Mouse (Mus musculus): ENCODE data around the gene Gtpbp1. TPM values are rescaled to one million over a fixed set of nuclear protein-coding genes. Genes with fewer than 3 reads are reported as not detected.

The Gtpbp1 gene
- total RNA-seq, 1 experiment from 2014 or later: 71.1 TPM

DNA sequence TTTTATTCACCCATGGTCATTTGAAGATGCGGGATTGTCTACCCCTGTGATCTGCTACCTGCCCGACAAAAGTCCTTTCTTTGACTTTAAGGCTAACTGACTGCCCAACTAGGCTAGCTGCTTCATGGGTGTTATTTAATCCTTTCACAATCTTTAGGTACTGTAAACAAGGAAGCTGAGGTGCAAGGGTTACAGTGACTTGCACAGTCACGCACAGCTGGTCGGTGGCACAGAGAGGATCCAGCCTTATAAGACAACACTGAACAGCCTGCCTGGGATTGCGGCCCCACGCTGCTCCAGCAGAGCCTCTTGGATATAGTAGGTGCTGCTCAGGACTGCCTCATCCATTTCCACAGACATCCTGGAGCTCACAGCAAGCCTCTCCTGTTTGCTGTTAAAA is 7.5 kb upstream of the Gtpbp1 start:
- peak in 1 of 2 experiments; percentile 37; a peak in 1 of 4 replicates for ATAC-seq (replicated peaks in 1 of 2; ENCODE audit: insufficient read depth in 1 of 2, low FRiP score in 2 of 2, low TSS enrichment in 1 of 2, low read depth in 1 of 2, poor library complexity in 2 of 2, severe bottlenecking in 2 of 2)

DNA sequence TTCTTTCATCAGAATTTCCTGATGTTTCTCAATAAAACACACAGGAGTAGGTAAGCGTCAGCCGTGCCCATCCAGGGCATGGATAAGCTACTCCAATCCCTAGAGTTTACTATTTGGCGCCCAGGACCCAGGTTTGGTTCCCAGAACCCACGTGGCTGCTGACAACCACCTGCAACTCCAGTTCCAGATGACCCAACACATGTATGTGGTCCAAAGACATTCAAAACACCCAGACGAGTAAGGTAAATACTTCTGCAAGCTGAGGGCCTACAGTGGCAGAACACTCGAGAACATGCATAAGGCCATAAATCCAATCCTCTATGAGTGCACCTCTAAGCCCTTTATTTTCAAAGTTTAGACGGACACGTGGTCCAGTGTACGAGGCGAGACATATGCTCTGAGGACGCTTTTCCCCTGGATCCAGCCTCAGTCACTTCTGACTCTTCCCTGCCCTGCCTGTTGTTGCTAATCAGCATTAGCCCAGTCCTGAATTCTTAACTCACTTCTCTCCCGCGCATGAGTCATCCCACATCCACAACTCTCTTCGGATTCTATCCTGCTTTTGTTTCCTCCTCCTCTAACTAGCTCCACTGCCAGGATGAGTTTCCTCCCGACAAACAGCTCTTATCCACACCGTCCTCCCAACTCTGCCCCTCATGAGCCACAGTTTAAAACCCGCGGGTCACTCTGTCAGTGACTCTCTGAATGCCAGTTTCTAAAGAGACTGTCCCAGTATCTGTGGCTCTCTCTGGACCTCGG is 6.8 kb upstream of the Gtpbp1 start:
- no peak for ATAC-seq (replicated peaks in 1 of 2; ENCODE audit: insufficient read depth in 1 of 2, low FRiP score in 2 of 2, low TSS enrichment in 1 of 2, low read depth in 1 of 2, poor library complexity in 2 of 2, severe bottlenecking in 2 of 2)

GRCm38 (mm10) chr15:79684616-79685015 is 6.0 kb upstream of the Gtpbp1 start:
- ATAC-seq (replicated peaks in 1 of 2; ENCODE audit: insufficient read depth in 1 of 2, low FRiP score in 2 of 2, low TSS enrichment in 1 of 2, low read depth in 1 of 2, poor library complexity in 2 of 2, severe bottlenecking in 2 of 2): no peak

- ATAC-seq (replicated peaks in 1 of 2; ENCODE audit: insufficient read depth in 1 of 2, low FRiP score in 2 of 2, low TSS enrichment in 1 of 2, low read depth in 1 of 2, poor library complexity in 2 of 2, severe bottlenecking in 2 of 2): no peak
These were observed 5.5 kb upstream of the Gtpbp1 start for GRCm38 (mm10) chr15:79685141-79685641.

- no peak for ATAC-seq (replicated peaks in 1 of 2; ENCODE audit: insufficient read depth in 1 of 2, low FRiP score in 2 of 2, low TSS enrichment in 1 of 2, low read depth in 1 of 2, poor library complexity in 2 of 2, severe bottlenecking in 2 of 2)
These were observed 4.4 kb upstream of the Gtpbp1 start for GRCm38 (mm10) chr15:79686046-79686869.

- ATAC-seq (replicated peaks in 1 of 2; ENCODE audit: insufficient read depth in 1 of 2, low FRiP score in 2 of 2, low TSS enrichment in 1 of 2, low read depth in 1 of 2, poor library complexity in 2 of 2, severe bottlenecking in 2 of 2): no peak
These were observed 3.5 kb upstream of the Gtpbp1 start for GRCm38 (mm10) chr15:79687175-79687574.

DNA sequence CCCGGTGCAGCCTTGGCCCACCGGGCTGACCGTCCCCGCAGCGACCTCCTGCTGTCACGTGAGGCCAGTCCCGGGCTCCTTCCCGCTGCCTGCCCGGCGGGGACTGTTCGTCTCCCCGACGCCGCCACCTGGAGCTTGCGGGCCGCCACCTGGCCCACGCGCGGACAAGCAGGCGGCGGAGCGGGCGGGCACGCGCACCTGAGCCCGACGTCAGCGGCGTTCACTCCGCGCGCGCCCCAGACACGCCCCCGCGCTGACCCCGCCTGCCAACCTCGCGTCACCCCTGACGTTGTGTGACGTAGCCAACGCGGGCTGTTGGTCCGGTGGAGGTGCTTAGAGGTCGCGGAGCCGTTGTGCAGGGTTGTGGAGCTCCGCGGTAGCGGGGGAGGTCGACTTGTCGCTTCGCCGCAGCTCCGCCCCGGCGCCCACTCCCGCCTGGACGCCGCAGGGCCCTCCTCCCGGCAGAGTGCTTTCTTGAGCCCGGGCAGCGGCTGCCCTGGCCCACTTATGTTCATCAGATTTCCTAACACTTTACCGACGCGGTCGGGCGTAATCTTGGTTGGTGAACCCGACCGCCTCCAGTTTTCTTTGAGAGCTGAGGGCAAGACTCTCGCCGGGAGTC is 2.9 kb upstream of the Gtpbp1 start, which contains the start of gene Josd1:
Josd1 (minus strand) TSS at position 274 of the 622 bp plus-strand sequence.
- peak; percentile 55 to 68 for ATAC-seq (replicated peaks in 1 of 2; ENCODE audit: insufficient read depth in 1 of 2, low FRiP score in 2 of 2, low TSS enrichment in 1 of 2, low read depth in 1 of 2, poor library complexity in 2 of 2, severe bottlenecking in 2 of 2)

GRCm38 (mm10) chr15:79688268-79688956 is 2.2 kb upstream of the Gtpbp1 start:
- ATAC-seq (replicated peaks in 1 of 2; ENCODE audit: insufficient read depth in 1 of 2, low FRiP score in 2 of 2, low TSS enrichment in 1 of 2, low read depth in 1 of 2, poor library complexity in 2 of 2, severe bottlenecking in 2 of 2): no peak

DNA sequence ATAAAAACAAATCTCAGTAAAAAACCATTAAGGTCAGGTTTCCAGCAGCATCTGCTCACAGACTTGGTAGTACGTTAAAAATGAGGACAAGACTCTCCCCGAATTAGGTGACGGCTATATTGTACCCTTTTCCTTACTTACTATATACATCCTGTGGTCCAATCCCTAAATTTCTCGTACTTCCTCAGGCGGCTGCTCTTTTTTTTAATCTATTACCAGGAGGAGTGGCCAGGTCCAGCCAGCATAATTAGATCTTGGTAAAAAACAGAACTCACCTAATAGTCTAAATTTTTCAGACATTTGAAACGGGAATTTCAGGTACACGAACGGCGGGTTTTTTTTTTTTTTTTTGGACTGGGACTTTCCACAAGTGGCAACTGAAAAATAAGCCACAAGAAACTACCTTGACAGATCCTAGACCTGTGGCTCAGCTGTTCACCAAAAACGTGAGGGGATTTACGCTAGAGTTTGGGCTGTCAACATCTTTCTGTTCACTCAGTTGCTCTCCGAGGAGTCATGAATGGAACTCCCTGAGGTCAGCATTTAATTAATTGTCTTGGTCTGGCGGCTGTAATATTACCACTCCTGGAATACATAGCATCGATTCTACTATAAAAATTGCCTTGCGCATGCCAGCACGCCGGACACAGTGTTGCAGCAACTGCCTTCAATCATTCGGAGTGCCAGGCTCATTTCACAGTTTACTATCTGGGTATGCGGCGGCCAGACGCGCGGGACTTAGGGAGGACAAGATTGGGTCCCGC is 801 bp upstream of the Gtpbp1 start:
- ATAC-seq (replicated peaks in 1 of 2; ENCODE audit: insufficient read depth in 1 of 2, low FRiP score in 2 of 2, low TSS enrichment in 1 of 2, low read depth in 1 of 2, poor library complexity in 2 of 2, severe bottlenecking in 2 of 2): no peak

GRCm38 (mm10) chr15:79691023-79691508 is 421 bp downstream of the Gtpbp1 start:
- ATAC-seq (replicated peaks in 1 of 2; ENCODE audit: insufficient read depth in 1 of 2, low FRiP score in 2 of 2, low TSS enrichment in 1 of 2, low read depth in 1 of 2, poor library complexity in 2 of 2, severe bottlenecking in 2 of 2): no peak

DNA sequence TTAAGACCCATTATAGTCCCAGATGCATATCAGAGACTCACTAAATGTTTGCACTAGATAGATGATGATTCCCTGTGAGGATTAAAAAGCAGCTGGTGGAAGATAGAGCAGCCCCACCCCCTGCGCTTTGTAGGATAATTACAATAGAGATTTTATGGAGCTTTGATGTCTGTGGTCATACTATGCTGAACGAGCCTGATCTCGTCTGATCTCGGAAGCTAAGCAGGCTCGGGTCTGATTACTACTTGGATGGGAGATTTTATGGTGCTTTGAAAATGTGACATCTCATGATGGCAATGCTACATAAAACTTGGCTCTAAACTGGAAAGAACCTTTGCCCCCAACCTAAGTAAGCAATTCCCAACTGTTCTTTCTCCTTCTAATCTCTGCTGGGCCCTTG is 1.7 kb downstream of the Gtpbp1 start:
- ATAC-seq (replicated peaks in 1 of 2; ENCODE audit: insufficient read depth in 1 of 2, low FRiP score in 2 of 2, low TSS enrichment in 1 of 2, low read depth in 1 of 2, poor library complexity in 2 of 2, severe bottlenecking in 2 of 2): no peak

- ATAC-seq (replicated peaks in 1 of 2; ENCODE audit: insufficient read depth in 1 of 2, low FRiP score in 2 of 2, low TSS enrichment in 1 of 2, low read depth in 1 of 2, poor library complexity in 2 of 2, severe bottlenecking in 2 of 2): peak in 1 of 2 experiments; percentile 8; a peak in 1 of 4 replicates
These were observed 3.1 kb downstream of the Gtpbp1 start for GRCm38 (mm10) chr15:79693740-79694139.

DNA sequence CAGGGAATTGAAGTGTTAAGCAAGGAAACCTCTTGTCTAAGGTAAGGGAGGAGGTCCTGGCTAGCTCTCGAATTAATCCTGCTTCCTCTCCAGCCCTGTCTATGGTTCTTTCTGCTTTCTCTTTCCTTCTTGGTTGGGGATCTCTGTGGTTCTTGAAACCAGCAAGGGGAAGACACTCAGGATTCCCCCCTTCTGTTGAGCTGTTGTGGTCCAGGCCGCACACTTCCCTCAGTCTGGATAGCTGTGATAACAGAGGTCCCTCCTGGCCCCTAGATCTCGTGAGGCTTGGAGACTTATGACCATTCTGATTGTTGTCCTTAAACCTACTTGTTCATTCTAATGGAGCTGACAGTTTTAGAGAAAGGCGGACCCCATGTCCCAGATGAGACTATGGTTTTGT is 3.9 kb downstream of the Gtpbp1 start:
- ATAC-seq (replicated peaks in 1 of 2; ENCODE audit: insufficient read depth in 1 of 2, low FRiP score in 2 of 2, low TSS enrichment in 1 of 2, low read depth in 1 of 2, poor library complexity in 2 of 2, severe bottlenecking in 2 of 2): peak; percentile 33 to 38; a peak in 3 of 4 replicates

- ATAC-seq (replicated peaks in 1 of 2; ENCODE audit: insufficient read depth in 1 of 2, low FRiP score in 2 of 2, low TSS enrichment in 1 of 2, low read depth in 1 of 2, poor library complexity in 2 of 2, severe bottlenecking in 2 of 2): no peak
These were observed 4.9 kb downstream of the Gtpbp1 start for GRCm38 (mm10) chr15:79695516-79695915.

- no peak for ATAC-seq (replicated peaks in 1 of 2; ENCODE audit: insufficient read depth in 1 of 2, low FRiP score in 2 of 2, low TSS enrichment in 1 of 2, low read depth in 1 of 2, poor library complexity in 2 of 2, severe bottlenecking in 2 of 2)
These were observed 5.9 kb downstream of the Gtpbp1 start for GRCm38 (mm10) chr15:79696508-79696907.

GRCm38 (mm10) chr15:79697011-79697410 is 6.4 kb downstream of the Gtpbp1 start:
- no peak for ATAC-seq (replicated peaks in 1 of 2; ENCODE audit: insufficient read depth in 1 of 2, low FRiP score in 2 of 2, low TSS enrichment in 1 of 2, low read depth in 1 of 2, poor library complexity in 2 of 2, severe bottlenecking in 2 of 2)

All from hematopoietic stem cell, adult 5-6 weeks (primary cell).